Mouse (Mus musculus) lung, postnatal 36 days (tissue): Measurements from ENCODE around the gene Sel1l3.

Source experiments
- DNase-seq: peaks from one replicate; pipeline ENCODE4 v3.0.0; 2022; ENCODE audit warnings: mixed read lengths

The Sel1l3 gene

DNA sequence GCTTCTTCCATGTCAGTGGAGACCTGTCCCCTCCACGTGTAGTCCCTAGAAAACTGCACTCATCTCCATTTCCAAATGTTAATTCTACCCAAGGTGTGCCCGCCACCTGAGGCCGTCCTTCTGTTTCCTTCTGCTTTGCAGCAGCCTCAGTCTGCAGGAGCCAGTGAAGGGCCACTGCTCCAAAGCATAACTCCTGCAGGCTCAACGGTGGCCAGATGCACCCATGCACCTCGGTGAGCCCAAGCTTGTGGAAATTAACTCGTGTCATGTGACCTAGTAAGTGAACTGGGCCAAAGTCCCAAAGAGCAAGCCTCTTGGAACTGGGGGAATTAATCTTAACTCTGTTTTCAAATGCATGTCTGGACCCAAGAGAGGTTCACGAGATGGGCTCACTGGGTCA, 40.8 kb downstream of the Sel1l3 start:
- no peak for DNase-seq

DNA sequence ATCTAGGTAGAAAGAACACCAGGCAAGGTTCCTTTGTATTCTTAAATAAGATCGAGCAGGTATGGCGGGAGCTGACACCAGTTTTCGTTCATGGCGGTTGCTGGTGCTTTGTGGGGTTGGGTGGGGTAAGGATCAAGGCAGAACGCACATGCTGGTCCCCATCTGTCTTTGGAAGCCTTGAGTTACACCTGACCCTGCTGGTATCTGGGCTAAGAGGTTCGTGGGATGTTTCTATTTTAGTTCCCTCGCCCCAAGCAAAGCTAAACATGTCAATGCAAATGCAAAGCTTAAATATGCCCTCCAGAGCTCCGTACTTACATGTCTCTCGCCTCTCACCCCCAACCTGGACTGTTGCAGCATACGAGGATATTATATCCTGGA, 41.5 kb downstream of the Sel1l3 start:
- no peak for DNase-seq

DNA sequence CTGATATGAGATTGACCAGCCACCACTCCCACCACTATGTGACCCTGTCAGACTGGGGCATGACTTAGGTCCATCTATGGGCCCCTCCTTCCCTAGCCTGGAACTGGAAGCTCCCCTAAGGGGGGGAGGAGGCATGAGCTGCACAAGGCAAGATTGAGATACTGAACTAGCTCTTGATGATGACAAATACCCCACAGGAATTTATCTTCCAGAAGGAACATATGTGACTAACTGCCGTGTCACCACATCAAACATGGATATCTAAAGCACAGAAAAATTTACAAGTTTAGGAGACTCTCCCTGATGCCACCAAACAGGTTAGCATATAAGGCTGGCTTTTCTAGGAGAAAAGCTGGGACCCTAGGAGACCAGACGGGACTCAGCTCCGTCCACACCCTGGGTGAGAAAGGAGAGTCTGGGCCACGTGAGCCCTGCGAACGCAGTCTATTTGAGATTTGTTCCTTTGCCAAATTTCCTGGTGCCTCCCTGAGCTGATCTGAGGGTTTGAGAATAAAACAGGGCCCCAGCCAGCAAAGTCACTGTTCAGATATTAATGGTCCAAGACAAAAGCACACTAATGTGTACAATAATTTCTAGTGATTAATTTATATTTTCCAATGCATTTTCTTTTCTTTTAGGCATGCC, 42.0 kb downstream of the Sel1l3 start:
- no peak for DNase-seq

DNA sequence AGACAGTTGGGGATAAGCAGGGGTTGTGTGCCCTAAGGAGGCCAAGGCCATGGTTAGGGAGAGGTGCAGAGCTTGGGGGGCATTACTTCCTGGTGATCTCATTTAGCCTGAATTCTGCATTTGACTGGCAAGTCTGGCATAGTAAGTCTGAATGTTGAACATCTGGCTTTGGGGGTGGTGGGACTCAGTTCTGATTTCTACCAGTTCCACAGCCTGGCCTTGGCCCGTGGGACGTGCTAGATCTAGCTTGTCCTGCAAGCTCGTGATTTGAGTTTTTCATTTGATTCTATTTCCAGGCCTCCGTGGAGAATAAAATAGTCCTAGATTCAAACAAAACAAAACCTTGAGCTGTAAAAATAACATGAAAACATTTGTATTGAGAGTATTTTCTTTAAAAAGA, 46.2 kb downstream of the Sel1l3 start:
- DNase-seq: no peak

DNA sequence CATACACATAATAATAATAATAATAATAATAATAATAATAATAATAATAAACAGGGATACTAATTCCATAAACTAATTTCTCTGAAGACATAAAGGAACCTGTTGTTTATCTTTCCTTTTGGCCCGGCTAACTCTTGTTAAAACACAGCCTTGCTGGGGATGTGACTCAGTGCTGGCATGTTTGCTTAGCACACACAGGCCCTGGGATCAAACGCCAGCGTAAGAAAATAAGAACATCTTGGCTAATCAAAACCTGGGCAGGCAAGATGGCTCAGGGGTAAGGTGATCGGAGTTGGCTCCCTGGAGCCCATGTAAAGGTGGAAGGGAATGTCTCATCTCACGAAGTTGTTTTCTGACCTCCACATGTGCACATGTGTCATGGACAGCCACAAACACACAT, 48.1 kb downstream of the Sel1l3 start:
- DNase-seq: no peak

DNA sequence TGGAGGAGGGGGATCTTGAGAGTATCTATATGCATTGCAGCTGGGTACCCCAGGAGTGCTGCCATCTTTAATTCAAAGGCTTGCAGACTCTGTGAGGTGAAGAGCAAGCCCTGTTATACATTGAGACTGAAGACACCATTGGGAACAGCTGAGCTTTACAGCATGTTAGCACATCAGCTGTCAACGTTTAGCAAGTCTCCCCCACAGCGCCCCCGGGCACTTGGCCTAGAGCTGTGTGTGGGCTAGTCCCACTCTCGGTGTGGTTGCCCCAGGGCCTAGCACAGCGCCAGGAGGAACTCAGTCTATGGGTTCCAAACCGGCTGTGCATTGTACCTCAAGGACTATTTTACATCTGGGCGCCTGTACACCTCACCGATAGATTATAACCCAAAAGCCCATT, 51.3 kb downstream of the Sel1l3 start:
- DNase-seq: no peak

DNA sequence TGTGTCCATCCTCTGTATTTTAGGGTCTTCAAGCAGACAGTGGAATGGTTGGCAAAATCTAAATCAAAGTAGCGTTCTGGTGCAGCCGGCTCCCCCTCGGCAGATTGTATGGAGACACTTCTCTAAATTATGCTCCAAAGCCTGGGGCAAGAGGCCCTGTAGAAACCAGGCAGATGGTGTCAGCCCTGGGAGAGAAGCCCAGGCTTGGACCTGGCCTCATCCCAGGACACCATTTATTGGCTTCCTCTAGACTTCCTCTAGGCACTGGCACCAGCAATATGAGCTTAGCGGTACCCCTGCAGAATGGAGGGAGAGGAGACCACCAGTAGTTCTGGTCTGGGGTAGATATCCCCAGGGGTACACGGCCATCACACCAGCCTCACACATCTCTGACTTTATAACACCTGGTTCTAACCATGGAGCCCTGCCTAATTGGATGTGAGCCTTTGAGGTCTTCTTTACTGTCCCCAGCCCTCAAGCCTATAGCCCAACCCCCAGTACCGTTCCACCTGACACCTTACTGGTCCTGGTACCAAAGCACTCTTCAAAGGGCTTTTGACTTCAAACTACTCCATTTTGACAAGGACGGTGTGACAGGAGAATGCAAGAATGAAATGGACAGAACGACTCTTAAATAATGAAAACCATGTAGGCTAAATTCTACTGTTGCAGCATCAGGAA, 52.1 kb downstream of the Sel1l3 start:
- no peak for DNase-seq

DNA sequence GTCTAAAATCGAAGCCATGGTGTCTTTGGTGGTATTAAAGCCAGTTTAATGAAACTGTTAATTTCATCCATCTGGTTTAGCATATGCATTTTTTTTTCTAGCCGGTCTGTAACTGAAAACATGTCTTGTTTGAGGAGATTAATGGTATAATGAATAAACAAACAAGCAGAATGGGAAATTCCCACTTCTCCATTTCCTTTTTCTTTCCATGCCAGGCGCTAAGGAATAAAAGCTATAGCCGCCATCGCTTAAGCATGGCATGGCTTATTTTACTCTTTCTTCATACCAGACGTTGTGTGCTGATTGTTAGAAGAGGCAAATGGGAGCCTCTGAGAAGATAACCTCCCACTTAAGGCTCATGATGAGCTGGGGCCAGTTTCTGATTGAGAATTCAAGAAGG, 53.5 kb downstream of the Sel1l3 start:
- DNase-seq: no peak

DNA sequence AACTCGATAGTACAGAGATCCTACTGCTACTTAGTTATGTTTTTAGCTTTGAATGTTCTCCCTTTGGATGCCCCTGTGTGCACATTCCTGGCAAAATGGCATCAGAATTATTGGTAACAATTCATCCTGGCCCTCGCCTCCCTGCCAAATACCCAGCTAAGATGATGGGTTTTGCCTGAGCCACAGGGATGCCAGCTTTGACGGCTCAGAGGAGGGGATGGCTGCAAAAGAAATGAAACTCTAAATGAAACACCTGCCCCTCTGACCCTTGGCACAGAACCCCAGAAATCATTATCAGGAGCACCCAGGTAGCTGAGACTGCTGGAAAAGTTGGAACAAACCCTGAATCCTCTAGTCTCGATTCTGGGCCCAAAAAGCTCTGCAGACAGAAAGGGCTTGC, 54.1 kb downstream of the Sel1l3 start:
- no peak for DNase-seq

DNA sequence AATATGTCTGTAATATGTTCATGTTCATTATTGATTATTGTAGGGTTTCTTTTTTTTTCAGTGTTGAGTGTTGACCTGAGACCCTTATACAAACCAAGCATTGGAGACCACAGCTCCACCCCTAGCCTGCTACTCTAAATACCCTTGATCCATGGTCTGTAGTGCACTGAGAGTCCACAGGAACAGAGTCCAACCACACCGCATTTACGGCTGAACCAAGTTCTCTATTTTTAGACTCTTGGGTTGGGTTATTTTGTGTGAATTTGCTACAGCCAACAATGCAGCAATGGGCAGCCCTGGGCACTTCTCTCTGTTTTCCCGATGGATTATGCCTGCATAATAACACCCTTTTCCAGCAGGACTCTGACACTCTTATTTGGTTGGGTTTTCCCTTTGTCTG, 54.6 kb downstream of the Sel1l3 start:
- no peak for DNase-seq

DNA sequence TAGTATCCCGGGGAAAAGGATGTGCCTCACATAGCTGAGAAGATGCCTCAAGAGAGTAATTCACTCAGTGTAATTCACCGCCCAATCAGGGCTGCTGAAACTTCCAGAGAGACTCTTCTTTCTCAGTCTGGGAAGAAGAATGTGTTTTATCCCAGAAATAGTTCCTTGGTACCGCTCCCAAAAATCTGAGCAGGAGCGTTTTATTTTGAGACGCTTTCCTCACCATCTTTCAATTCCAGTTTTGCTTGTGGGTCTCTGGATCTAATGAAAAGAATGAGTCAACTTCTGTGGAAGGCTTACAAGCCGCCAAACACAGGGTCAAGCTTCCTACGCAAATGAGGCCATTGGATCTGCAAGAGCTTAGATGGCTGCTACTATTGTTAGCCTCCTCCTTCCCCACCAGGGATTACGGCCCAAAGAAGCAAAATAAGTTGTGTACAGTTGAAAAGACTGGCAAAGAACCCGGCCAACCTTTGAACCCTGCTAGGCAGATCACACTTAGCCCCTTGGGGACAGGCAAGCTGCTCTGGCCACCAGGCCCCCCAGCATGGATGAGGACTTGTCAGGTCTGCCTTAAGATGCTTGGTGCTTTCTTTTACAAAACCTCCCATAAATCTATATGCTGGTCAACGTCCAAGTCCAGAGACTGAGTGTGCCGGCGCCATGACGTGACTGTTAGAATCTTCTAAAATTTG, 57.6 kb downstream of the Sel1l3 start:
- peak; percentile 6 for DNase-seq

DNA sequence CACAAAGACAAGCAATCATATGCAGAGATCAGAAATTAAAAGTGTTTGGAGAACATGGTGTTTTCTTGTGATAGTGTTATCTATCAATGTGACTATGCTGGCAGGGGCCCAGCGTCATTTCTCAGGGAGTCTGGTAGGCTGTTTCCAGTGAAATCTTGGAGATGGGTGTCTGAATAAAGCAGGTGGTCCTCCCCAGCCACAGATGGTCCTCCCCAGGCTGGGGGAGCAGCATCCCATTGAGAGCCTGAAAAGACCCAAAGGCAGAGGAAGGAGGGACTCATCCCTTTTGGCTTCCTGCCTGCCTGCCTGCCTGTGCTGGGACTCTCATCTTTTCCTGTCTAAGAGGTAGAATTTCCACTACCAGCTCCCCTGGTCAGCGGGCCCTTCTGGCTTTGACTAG, 59.2 kb downstream of the Sel1l3 start:
- no peak for DNase-seq

DNA sequence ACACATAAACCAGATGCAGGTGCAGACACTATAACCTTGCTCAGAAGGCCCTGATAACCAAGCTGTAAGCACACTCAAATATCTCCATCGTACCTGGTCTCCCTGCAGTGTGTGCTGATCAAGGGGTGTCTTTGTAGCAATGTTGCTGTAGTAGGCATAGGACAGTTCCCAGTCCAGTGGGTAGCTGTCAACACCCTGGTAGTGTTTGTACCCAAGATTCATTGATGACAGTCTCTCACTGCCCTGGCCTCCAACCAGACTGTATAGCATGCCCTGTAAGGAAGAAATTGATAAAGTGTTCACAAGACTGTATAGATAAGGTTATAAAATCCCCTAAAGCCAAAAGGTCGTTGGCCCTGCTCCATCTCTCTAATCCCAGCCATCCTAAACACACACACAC, 59.6 kb downstream of the Sel1l3 start:
- DNase-seq: no peak

DNA sequence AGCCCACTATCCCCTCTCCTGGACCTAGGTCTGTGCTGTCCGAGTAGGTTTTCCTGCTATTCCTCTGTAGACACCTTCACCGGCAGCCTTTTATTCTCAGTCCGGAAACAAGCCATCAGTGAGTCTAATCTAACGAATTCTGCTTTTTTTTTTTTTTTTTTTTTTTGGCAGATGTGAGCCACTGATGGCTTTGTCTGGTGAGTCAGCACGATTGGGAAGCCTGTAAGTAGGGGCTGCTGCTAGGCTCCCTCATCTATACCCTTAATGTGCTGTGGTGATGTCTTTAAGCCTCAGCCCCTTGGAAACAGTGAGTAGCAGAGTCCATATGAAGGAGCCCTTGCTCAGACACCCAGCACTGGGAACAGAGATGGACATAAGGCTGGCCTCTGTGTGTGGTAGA, 60.6 kb downstream of the Sel1l3 start:
- DNase-seq: no peak

DNA sequence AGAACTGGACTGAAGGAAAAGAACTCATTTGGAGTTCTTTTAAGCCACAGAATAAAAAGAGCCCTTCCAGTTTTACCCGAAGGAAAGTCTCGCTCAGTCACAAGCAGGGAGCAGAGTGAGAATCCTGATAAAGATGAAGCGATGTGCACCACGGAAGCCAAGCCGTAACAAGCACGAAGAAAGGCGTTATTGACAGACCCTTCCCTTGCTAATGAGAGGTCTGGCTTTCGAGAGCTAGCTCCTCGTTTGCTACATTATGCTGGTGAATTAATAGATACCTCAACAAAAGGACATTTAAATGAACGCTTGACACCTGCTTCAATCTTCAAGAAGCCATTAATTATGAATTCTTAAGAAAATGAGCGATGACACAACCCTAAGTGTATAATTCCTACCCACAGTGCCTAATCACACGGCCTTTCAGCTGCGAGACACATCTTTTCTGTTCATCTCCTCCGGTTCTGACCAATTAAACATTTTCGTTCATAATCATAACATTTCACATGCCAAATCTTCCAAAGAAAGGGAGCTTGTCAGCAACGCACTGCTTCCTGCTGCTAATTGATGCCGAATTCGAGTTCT, 62.3 kb downstream of the Sel1l3 start:
- no peak for DNase-seq

DNA sequence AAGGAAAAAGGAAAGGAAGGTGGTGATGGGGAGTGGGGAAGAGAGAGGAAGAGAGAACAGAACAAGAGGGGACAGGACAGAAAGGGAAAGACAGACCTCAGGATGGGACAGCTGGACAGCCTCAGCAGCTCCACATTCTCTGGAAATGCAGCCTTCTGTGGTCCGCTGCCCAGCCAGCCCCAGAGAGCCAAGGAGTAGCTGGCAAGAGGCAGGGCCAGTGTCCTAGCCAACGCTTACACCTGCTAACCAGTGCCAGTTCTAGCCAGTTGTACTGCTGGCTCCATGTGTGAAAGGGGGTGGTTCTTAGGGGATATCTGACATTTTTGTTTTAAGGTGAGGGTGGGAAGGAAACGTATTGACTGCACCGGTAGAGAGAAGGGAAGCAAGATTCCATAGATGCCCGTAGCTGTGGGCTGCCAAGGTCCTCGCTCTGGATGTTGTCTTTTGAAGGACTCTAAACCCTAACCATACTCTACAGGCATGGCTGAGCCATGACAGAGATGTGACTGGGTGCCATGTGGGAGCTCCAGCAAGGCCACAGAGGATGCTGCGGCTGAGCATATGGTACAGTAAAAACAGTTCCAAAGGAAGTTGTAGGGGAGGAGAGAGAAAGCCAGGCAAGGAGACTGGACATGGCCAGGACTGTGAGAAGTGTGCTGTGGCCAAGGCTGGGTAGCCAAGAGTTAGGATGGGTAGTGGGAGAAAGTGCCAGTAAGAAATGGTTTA, 64.6 kb downstream of the Sel1l3 start:
- DNase-seq: no peak

DNA sequence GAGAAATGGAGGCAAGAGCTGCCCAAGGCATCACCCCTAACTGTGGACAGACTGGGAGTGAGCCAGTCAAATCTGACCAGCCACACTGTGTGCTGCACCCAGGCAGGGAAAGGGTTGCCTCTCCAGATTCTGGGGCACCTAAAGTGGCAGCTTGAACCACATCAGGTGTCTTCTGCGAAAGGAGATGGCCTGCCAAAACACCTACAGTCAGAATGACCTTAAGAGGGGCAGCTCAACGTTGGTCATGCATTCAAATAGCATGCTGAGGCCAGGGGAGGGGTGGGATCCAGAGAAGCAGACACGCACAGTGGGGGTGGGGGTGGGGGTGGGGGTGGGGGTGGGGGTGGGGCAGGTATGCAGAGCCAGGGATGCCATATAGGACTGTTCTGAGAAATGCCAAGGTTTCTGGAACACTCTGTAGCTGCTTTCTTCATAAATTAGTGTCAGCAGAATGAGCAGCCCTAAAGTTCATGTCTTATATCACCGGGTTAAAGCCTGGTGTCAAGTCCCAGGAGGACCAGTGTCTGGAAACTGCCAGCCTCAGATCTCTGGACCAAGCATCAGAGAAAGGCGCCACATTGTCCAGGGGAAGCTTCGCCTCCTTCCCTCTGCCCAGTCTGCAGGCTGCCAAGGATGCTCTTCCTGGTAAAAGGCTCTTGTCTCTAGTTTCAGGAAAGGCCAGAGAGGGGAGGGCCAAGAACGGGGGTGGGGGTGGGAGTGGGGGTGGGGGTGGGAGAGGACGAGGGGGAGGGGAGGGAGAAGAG, 65.4 kb downstream of the Sel1l3 start:
- DNase-seq: no peak

DNA sequence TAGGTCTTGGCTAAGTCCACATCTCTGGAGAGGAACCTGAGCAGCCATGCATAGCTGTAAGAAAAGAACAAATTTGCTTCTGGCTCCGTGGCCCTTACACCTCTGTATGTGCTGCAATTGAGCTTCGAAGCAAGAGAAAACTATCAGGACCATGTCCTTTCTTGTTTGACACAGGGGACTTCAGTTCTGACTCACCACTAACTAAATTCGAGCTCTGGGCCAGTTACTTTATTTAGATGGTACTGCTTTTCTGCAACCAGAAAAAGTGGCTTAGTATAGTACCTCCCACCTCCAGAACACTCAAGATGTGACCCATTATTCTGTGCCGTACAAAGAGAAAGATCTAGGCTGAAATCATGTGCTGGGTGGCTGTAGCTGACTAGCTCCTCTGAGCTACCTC, 66.3 kb downstream of the Sel1l3 start:
- no peak for DNase-seq

DNA sequence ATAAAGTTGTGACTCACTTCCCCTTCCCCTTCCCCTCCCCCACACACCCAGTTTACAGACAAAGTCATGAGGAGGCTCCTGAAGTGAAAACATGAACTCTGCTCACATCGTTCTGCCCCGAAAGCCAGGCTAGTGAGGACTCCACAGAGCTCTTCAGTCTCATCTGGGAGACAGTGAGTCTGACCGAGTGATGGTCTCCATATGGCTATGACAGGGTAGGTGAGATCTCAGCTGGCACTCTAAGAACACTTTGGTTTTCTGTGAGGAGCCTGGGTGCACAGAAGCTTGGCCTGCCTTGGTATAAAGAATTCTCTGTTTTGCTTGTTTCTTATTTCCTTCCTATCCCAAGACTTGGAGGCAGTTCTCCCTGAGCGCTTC, 67.1 kb downstream of the Sel1l3 start:
- DNase-seq: no peak

DNA sequence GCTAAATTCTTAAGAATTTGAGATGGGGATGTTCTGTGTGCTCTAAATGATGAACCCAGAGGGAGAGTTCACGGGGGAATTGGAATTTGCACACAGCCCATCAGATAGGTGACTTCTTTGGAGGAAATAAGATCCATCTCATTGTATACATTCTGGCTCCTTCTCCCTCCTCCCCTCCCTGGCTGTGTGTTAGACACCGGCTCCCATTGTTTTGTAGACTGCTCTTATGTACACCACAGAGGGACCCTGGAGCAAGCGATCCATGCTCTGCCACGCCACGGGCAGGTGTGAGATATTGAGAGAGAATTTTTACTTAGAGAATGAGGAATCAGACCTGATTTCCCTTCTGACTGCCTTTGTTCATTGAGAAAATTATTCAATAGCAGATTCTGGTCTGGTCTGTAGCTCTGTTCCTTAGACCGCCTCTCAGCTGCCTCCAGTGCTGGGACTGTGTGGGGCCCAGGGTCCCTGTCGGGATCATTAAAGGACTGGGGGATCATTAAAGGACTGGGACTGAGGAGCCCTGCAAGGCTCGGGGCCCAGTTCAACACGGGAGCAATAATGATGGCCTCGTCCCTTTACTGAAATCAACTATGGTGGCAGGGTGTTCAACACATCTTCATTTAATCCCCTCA, 67.6 kb downstream of the Sel1l3 start:
- no peak for DNase-seq

DNA sequence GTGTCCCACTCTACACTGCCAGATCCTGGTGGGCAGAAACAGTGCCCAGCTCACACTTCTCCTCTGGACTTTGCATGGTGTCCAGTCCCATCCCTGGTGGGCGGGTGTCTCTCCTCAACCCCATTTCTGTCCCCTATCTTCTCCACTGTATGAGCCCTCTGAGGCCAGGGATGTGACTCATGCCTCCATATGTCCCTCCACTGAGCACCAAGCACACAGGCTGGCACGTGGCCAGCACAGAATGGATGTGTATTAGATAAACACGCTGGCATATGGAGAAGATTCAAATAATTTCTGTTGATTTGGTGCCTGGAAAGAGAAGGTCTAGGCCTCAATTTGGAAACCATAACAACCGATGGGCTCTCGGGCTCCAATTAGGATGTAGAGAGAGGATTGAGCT, 71.1 kb downstream of the Sel1l3 start:
- no peak for DNase-seq
